Mouse (Mus musculus) forebrain, embryonic 16.5 days (tissue): ENCODE measurements around the gene Syce3. TPM values are rescaled to one million over a fixed set of nuclear protein-coding genes. Genes with fewer than 3 reads are reported as not detected.
"Not testable (repeated sequence)": the region's sequence is repeated elsewhere in the genome, so short reads cannot be mapped to it uniquely, and the experiment has no call there.

Experiments used
- ATAC-seq: fragments of 200-750 bp; cut with Nextera tagmentation; 2 replicates; pipeline ENCODE4 v1.8.0; 2017; ENCODE audit warnings: mild to moderate bottlenecking, moderate library complexity
- H3K27ac ChIP-seq: fragments of 300-500 bp; sonication (generic); 2 replicates; pipeline ENCODE4 v1.5.1; 2014; ENCODE audit warnings: low read length, control low read depth
- H3K27me3 ChIP-seq: fragments of 300-500 bp; sonication (generic); replicated peaks from 2 replicates; pipeline ENCODE4 v1.6.1; 2014; ENCODE audit warnings: low read length; ENCODE audit not compliant: control insufficient read depth, insufficient read depth
- H3K36me3 ChIP-seq: fragments of 300-500 bp; sonication (generic); 2 replicates; pipeline ENCODE4 v1.6.1; 2014; ENCODE audit not compliant: control insufficient read depth, insufficient read depth
- H3K4me1 ChIP-seq: fragments of 300-500 bp; sonication (generic); replicated peaks from 2 replicates; pipeline ENCODE4 v1.6.1; 2014; ENCODE audit warnings: low read length; ENCODE audit not compliant: control insufficient read depth, insufficient read depth
- H3K4me2 ChIP-seq: fragments of 300-500 bp; sonication (generic); 2 replicates; pipeline ENCODE4 v1.6.1; 2014; ENCODE audit warnings: mild to moderate bottlenecking, low read length, control low read depth
- H3K4me3 ChIP-seq: fragments of 300-500 bp; sonication (generic); replicated peaks from 2 replicates; pipeline ENCODE4 v1.5.1; 2014; ENCODE audit warnings: mild to moderate bottlenecking, low read length, control low read depth
- H3K9ac ChIP-seq: fragments of 300-500 bp; sonication (generic); replicated peaks from 2 replicates; pipeline ENCODE4 v1.6.1; 2014; ENCODE audit warnings: low read depth, low read length, control low read depth
- H3K9me3 ChIP-seq: fragments of 300-500 bp; sonication (generic); 2 replicates; pipeline ENCODE4 v1.6.1; 2016; ENCODE audit warnings: low read length; ENCODE audit not compliant: control insufficient read depth
- WGBS: fragments of 180-500 bp; shearing (Covaris S2); extraction: QIAGEN DNeasy Blood & Tissue Kit; methylation state at CpG from one replicate; pipeline ENCODE4 v1.1.7; 2014; 5-methylcytosine and 5-hydroxymethylcytosine counted together
- polyA plus RNA-seq: library from polyadenylated mRNA; unstranded; fragments of >200 nt; fragmentation: Nextera tagmentation; extraction: Ambion mirVana; gene quantifications from 2 replicates; pipeline ENCODE4 v1.2.1, GENCODE M21; 2015

Gene Syce3
- polyA plus RNA-seq, 1 experiment from 2014 or later = not detected

DNA sequence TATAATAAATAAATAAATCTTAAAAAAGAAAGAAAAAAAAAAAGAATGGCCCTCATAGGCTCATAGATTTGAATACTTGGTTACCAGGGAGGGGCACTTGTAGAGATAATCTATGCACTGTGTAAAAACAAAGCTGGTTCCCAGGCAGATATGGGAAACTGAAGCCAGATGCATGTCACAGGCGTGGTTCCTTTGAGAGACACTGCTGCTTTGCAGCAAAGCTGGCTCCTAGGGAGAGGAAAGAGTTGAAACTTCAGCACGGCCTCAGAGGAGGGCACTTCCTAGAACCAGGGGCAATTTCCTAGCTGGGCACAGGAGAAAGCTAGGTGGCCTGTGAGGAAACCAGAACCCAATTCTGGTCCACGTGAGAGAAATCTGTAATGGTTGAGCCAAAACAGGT lies 23.8 kb upstream of the Syce3 start:
- H3K27me3 ChIP-seq = no peaks in the 10 kb centered on the region
- no peak for ATAC-seq
- H3K9me3 ChIP-seq = no peaks in the 10 kb centered on the region
- H3K27ac ChIP-seq = no peak overlapping the region
- no peaks in the 10 kb centered on the region for H3K36me3 ChIP-seq
- H3K9ac ChIP-seq = no peak overlapping the region
- WGBS = 75% methylated on average over 3 of the region's 3 CpGs
- H3K4me3 ChIP-seq = no peak overlapping the region
- peaks cover 12% of the 10 kb centered on the region for H3K4me1 ChIP-seq
- H3K4me2 ChIP-seq = no peak overlapping the region

DNA sequence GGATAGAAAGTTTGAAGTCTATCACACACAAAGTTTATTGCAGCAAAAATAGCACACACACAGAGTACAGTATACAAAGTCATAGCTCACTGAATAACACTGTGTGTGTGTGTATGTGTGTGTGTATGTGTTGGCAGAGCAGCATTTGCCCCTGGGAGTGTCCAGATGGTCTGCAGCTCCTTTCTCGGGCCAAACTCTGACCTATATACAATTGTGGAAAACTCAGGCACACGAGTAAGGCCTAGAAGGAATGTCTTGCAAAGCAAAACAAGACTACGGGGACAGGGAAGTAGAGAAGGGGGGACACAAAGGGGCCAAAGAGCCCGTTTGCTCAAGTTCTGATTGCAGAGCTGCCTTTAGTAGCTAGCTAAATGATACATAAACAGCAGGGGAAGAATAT lies 22.6 kb upstream of the Syce3 start:
- peaks cover 21% of the 10 kb centered on the region for H3K4me1 ChIP-seq
- no peaks in the 10 kb centered on the region for H3K9me3 ChIP-seq
- H3K27ac ChIP-seq = no peak overlapping the region
- H3K4me2 ChIP-seq = no peak overlapping the region
- ATAC-seq = no peak
- WGBS = 84% methylated on average over 4 of the region's 4 CpGs
- H3K9ac ChIP-seq = no peak overlapping the region
- no peaks in the 10 kb centered on the region for H3K27me3 ChIP-seq
- H3K4me3 ChIP-seq = no peak overlapping the region
- H3K36me3 ChIP-seq = no peaks in the 10 kb centered on the region

DNA sequence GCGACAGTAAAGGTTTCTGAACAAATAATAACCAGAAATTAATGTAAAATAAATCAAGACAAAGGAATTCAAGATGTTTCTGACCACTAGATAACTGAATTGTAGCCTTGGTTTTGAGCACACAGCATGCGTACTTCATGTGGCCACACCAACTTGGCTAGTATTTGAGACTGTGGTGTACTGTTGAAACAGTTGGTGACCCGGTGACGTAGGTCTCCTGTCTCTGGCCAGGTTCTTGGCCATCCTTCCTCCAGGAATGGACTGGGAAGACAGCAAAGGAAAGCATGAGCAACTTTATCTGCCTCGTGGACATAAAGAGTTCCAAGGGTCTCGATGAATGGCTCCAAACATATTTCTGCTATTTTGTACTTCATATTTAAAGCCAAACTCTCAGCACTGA lies 21.5 kb upstream of the Syce3 start:
- Histone ChIP-seq H3K27me3 (no peaks in the 10 kb centered on the region), H3K4me1 (peaks cover 22% of the 10 kb centered on the region), H3K4me2 (no peak overlapping the region), H3K9ac (no peak overlapping the region), H3K36me3 (peaks cover 5% of the 10 kb centered on the region), H3K9me3 (no peaks in the 10 kb centered on the region), H3K4me3 (no peak overlapping the region), H3K27ac (no peak overlapping the region)
- ATAC-seq = no peak
- 92% methylated on average over 6 of the region's 6 CpGs for WGBS

DNA sequence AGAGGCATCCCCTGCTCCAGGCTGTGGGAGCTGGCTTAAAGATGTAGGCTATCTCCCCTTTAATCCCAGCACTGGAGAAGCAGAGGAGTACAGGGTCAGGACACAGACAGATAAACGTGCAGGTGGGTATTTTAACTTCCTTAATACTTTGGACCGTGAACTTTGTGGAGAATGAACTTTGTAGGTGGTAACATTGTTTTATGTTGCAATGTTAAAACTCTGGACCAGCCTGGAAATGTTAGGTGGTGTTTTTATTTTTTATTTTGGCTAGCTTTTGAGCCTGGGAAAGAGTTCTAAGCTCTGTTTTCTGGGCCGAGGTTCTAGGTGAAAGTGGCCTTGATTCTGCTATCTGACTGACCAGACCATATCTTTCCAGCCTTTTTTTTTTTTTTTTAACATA lies 21.0 kb upstream of the Syce3 start:
- Histone ChIP-seq H3K9ac (no peak overlapping the region), H3K36me3 (peaks cover 6% of the 10 kb centered on the region), H3K9me3 (no peaks in the 10 kb centered on the region), H3K4me3 (no peak overlapping the region), H3K27me3 (no peaks in the 10 kb centered on the region), H3K4me1 (peaks cover 22% of the 10 kb centered on the region), H3K27ac (no peak overlapping the region), H3K4me2 (no peak overlapping the region)
- ATAC-seq = no peak
- WGBS = 90% methylated on average over 3 of the region's 3 CpGs

DNA sequence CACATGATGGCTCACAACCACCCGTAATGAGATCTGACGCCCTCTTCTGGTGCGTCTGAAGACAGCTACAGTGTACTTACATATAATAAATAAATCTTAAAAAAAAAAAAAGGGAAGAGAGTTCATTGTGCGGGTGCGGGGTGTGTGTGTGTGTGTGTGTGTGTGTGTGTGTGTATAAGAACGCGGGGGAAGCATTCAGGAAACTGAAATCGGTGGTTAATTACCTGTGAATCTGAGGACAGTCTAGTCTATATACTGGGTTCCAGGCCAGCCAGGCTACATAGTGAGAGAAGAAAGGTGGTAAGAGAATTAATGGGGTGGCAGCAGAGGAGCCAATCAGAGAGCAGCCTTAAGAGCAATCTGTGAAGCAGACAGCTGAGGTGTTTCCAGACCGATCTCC lies 20.5 kb upstream of the Syce3 start:
- not testable (repeated sequence) for H3K4me2 ChIP-seq, H3K4me3 ChIP-seq, H3K27ac ChIP-seq, ATAC-seq, H3K27me3 ChIP-seq, H3K9me3 ChIP-seq, H3K9ac ChIP-seq
- peaks cover 11% of the 10 kb centered on the region for H3K36me3 ChIP-seq
- 93% methylated on average over 6 of the region's 9 CpGs for WGBS
- peaks cover 22% of the 10 kb centered on the region for H3K4me1 ChIP-seq

DNA sequence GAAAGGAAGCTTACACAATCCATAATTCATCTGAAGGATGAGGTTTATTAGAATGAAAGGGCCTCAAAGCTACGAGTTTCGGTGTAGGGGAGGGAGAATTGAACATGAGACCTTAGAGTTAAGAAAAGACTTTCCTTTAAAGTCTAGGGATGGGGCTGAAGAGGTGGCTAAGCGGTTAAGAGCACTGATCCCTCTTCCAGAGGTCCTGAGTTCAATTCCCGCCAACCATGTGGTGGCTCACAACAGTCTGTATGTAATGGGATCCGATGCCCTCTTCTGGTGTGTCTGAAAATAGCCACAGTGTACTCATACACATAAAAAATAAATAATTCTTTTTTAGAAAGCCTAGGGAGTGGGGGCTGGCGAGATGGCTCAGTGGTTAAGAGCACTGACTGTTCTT lies 20.0 kb upstream of the Syce3 start:
- H3K27me3 ChIP-seq = no peaks in the 10 kb centered on the region
- peak overlapping the region; percentile 80 for H3K4me2 ChIP-seq
- H3K27ac ChIP-seq = peak overlapping the region; percentile 97
- ATAC-seq = no peak
- H3K9me3 ChIP-seq = no peaks in the 10 kb centered on the region
- peak overlapping the region; percentile 92 for H3K4me3 ChIP-seq
- H3K9ac ChIP-seq = peak overlapping the region; percentile 81
- 44% methylated on average over 6 of the region's 6 CpGs for WGBS
- peaks cover 22% of the 10 kb centered on the region for H3K4me1 ChIP-seq
- H3K36me3 ChIP-seq = peaks cover 11% of the 10 kb centered on the region

DNA sequence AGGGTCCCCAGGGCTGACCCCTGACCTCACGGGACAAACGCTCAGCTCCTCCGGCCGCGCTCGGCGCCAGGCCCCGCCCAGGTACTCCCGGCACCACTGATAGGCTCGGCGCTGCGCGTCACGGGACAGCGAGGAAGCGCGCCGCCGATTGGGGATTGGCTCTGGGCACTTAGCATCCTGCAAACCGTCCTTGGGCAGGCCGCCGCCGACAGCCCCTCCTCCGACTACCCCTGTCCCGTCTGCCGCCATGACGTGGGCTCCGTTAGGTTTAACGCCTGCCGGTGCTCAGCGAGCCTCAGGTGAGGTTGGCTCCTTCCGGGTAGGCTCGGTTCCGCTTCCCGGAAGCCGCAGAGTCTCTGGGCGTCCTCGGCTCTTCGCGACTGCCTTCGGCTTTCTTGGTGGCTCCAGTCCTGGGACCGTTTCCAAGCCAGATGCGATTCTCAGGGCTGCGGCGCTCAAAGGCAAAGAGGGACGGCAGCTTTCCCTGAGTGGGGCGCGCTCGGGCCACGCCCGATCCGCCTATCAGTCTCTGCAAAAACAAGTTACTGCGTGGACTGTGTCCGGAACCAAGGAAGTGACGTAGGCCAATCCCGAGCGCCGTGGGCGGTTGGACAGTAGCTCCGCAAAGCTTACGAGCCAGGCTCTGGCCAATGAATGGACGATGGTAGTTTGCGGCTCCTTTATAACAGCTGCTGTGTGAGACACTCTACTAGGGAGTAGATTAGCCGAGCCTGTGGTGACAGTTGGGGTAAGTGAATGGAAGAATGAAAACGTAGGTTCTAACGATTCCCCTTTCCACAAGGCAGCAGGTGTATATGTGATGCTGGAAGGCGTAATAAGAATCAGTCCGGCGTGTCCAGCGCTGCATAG lies 19.3 kb upstream of the Syce3 start, which contains the start of the genes C730034F03Rik, Gm44502 and Chkb:
TSS of gene C730034F03Rik (plus strand) at position 238 of the 870 bp plus-strand sequence.
TSS of gene Gm44502 (minus strand) at position 345 of the 870 bp plus-strand sequence.
TSS of gene Chkb (minus strand) at position 557 of the 870 bp plus-strand sequence.
- no peaks in the 10 kb centered on the region for H3K9me3 ChIP-seq
- H3K4me3 ChIP-seq = peak within 1 kb of the TSS; percentile 92
- peaks cover 22% of the 10 kb centered on the region for H3K4me1 ChIP-seq
- under 1% methylated on average over 70 of the region's 70 CpGs for WGBS
- peak within 1 kb of the TSS; percentile 80 for H3K4me2 ChIP-seq
- H3K27me3 ChIP-seq = no peaks in the 10 kb centered on the region
- peaks cover 11% of the 10 kb centered on the region for H3K36me3 ChIP-seq
- peak within 1 kb of the TSS; percentile 81 for H3K9ac ChIP-seq
- ATAC-seq = peak; percentile 95
- H3K27ac ChIP-seq = peak within 1 kb of the TSS; percentile 97

DNA sequence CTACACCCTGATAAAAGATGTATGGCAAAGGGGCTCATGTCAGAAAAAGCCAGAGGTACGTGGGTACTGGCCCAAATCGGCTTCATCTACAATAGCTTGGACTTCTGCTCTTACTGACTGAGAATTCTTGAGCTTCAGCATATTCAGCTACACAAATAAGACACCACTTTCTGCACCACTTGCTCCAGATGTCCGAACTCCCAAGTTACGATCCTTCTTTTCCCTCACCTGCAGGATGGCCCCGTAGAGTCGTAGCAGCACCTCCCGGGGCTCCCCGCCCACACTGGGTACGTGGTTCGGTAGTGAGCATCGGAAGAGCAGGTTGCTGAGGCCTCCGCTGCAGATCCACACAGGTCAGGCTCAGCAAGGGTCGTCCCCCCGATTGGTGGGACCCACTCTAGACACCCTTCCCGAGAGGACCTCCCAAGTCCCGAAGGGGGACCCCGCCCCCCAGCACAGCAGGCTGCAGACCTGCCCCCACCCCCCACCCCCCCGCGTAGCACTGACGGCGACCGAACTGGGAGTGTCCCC lies 18.6 kb upstream of the Syce3 start:
- peak overlapping the region; percentile 92 for H3K4me3 ChIP-seq
- peak overlapping the region; percentile 97 for H3K27ac ChIP-seq
- WGBS = 5% methylated on average over 22 of the region's 22 CpGs
- peaks cover 22% of the 10 kb centered on the region for H3K4me1 ChIP-seq
- no peaks in the 10 kb centered on the region for H3K27me3 ChIP-seq
- H3K9me3 ChIP-seq = no peaks in the 10 kb centered on the region
- peak; percentile 49 for ATAC-seq
- peak overlapping the region; percentile 80 for H3K4me2 ChIP-seq
- H3K36me3 ChIP-seq = peaks cover 11% of the 10 kb centered on the region
- peak overlapping the region; percentile 81 for H3K9ac ChIP-seq

DNA sequence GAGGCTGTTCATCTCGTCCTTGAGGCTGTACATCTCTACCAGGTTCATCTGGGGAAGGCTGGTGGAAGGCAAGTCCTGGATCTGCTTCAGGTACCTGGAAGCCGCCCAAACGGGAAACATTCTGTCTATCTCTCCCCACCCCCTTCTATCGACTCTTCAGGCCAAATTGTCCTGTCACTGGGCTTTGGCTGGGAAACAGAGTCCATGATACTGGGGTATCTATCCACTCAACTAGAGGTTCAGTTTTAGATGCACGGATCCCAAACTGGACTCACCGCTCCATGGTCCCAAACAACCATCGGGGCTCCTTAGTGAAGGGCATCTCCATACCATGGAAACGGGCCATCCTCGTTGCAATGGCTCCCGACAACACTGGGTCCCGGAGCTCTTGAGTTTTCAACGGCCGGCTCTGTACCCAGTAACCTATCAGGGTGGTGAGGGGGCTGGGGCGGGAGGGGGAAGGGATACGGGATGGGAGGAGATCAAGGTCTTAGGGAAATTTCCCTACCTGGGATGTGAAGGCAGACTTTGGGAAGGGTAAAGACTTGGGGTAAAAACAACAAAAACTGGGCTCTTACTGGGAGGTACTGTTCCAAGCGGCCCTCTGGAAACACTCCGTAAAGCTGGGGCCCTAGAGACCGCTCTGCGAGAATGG lies 18.0 kb upstream of the Syce3 start:
- H3K36me3 ChIP-seq = peaks cover 11% of the 10 kb centered on the region
- 79% methylated on average over 19 of the region's 19 CpGs for WGBS
- H3K27ac ChIP-seq = no peak overlapping the region
- H3K9me3 ChIP-seq = no peaks in the 10 kb centered on the region
- peak overlapping the region; percentile 80 for H3K4me2 ChIP-seq
- H3K4me1 ChIP-seq = peaks cover 22% of the 10 kb centered on the region
- H3K4me3 ChIP-seq = peak overlapping the region; percentile 92
- H3K9ac ChIP-seq = peak overlapping the region; percentile 81; the same call in 1 of the 2 replicates
- no peaks in the 10 kb centered on the region for H3K27me3 ChIP-seq
- ATAC-seq = no peak
